Mouse (Mus musculus): ENCODE data around the gene Ccsap. TPM values are rescaled to one million over a fixed set of nuclear protein-coding genes. Genes with fewer than 3 reads are reported as not detected.

Ccsap gene
- polyA plus RNA-seq, 1 experiment from 2014 or later, result 3.8 TPM

DNA sequence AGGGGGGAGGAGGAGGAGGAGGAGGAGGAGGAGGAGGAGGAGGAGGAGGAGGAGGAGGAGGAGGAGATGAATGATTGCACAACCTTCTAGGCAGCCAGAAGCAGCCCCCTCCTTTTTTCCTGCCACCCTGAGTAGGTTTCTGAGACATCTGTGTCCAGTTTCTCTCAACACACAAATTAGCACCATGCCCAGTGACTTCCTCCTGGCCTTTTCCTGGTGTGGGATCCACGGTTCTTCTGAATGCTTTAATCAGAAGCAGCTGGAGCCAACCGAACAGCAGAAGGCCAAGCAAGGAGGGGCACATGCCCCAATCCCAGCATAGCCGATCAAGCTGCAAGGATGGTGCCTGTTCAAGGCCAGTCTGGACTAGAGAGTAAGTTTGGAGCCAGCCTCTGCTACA is 60.1 kb downstream of the Ccsap start:
- no peaks in the 10 kb centered on the region for H3K36me3 ChIP-seq (ENCODE audit: control insufficient read depth, insufficient read depth, low read length)
- no peak overlapping the region for H3K9ac ChIP-seq (ENCODE audit: low read depth, low read length)
- H3K27me3 ChIP-seq (ENCODE audit: control insufficient read depth, insufficient read depth, low read depth, low read length), result no peaks in the 10 kb centered on the region
- no peak overlapping the region for H3K27ac ChIP-seq (ENCODE audit: low read length)
- no peak for ATAC-seq
- H3K4me1 ChIP-seq (ENCODE audit: control insufficient read depth, insufficient read depth, low read length), result no peaks in the 10 kb centered on the region; the same call in 1 of the 2 replicates
- no peak overlapping the region for H3K4me3 ChIP-seq (ENCODE audit: low read depth, low read length)
- H3K9me3 ChIP-seq (replicated peaks; ENCODE audit: control insufficient read depth, low read length, poor library complexity, severe bottlenecking), result no peaks in the 10 kb centered on the region
- 65% methylated on average over 3 of the region's 3 CpGs for WGBS
- H3K4me2 ChIP-seq (ENCODE audit: low read length), result no peak overlapping the region

DNA sequence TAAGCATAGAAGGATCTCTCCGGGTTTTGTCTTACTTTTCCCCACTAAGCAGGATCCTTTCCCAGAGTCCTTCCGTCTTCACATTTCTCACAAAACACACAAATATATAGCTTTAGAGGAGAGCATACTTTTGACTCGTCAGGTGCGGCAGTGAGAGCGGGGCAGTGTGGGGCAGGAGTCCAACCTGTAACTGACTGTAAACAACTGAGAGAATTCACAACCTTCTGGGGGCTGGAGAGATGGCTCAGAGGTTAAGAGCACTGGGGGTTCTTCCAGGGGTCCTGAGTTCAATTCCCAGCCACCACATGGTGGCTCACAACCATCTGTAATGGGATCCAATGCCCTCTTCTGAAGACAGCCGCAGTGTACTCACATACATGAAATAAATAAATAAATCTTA is 60.6 kb downstream of the Ccsap start:
- Histone ChIP-seq H3K27me3 (ENCODE audit: control insufficient read depth, insufficient read depth, low read depth, low read length) (no peaks in the 10 kb centered on the region), H3K4me2 (ENCODE audit: low read length) (no peak overlapping the region), H3K4me1 (ENCODE audit: control insufficient read depth, insufficient read depth, low read length) (no peaks in the 10 kb centered on the region), H3K9me3 (replicated peaks; ENCODE audit: control insufficient read depth, low read length, poor library complexity, severe bottlenecking) (no peaks in the 10 kb centered on the region), H3K27ac (ENCODE audit: low read length) (no peak overlapping the region), H3K36me3 (ENCODE audit: control insufficient read depth, insufficient read depth, low read length) (no peaks in the 10 kb centered on the region), H3K9ac (ENCODE audit: low read depth, low read length) (no peak overlapping the region), H3K4me3 (ENCODE audit: low read depth, low read length) (no peak overlapping the region)
- 83% methylated on average over 6 of the region's 6 CpGs for WGBS
- no peak for ATAC-seq

DNA sequence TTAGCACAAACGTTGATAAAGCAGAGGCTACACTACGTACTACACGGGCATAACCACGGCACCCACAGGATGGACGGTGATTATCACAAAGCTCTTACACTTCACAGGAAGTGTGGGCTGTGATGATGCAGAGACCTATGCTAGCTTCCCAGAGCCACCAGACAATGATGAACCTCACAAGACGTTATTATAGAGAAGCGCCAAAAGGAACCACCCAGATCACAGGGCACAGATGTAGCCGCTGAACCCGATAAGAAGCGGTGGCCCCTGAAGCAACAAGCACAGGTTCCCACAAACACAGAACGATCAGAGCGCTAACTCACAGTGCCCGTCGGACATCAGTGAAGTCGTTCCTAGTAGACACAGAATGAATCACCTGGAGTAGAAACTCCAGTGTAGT is 62.1 kb downstream of the Ccsap start:
- no peaks in the 10 kb centered on the region for H3K9me3 ChIP-seq (replicated peaks; ENCODE audit: control insufficient read depth, low read length, poor library complexity, severe bottlenecking)
- no peaks in the 10 kb centered on the region for H3K4me1 ChIP-seq (ENCODE audit: control insufficient read depth, insufficient read depth, low read length)
- H3K36me3 ChIP-seq (ENCODE audit: control insufficient read depth, insufficient read depth, low read length), result no peaks in the 10 kb centered on the region
- no peak overlapping the region for H3K4me3 ChIP-seq (ENCODE audit: low read depth, low read length)
- H3K27ac ChIP-seq (ENCODE audit: low read length), result no peak overlapping the region
- no peak overlapping the region for H3K9ac ChIP-seq (ENCODE audit: low read depth, low read length)
- H3K4me2 ChIP-seq (ENCODE audit: low read length), result no peak overlapping the region
- WGBS, result 92% methylated on average over 15 of the region's 15 CpGs
- no peak for ATAC-seq
- no peaks in the 10 kb centered on the region for H3K27me3 ChIP-seq (ENCODE audit: control insufficient read depth, insufficient read depth, low read depth, low read length)

DNA sequence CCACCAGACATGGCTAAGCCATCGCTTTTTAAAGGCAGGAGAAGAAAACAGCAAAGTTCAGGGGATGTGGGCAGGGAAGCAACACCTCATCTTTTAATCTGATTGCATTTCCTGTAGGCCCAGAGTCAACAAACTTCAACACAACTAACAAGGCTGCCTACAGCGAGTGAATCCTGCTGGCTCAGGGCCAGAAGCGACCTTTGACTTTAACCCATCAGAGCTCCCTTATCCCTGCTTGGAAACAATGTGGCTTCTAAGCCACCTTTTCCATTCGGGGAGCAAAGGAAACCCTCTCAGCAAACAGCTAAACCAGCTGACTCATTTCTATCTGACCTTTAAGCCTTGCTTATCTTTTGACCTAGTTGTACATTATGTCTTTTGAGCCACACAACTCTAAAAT is 63.3 kb downstream of the Ccsap start:
- no peaks in the 10 kb centered on the region for H3K36me3 ChIP-seq (ENCODE audit: control insufficient read depth, insufficient read depth, low read length)
- no peak overlapping the region for H3K4me2 ChIP-seq (ENCODE audit: low read length)
- H3K27ac ChIP-seq (ENCODE audit: low read length), result no peak overlapping the region
- H3K4me3 ChIP-seq (ENCODE audit: low read depth, low read length), result no peak overlapping the region
- WGBS, result 42% methylated on average over 4 of the region's 4 CpGs
- H3K4me1 ChIP-seq (ENCODE audit: control insufficient read depth, insufficient read depth, low read length), result no peaks in the 10 kb centered on the region
- no peaks in the 10 kb centered on the region for H3K27me3 ChIP-seq (ENCODE audit: control insufficient read depth, insufficient read depth, low read depth, low read length)
- no peak for ATAC-seq
- H3K9me3 ChIP-seq (replicated peaks; ENCODE audit: control insufficient read depth, low read length, poor library complexity, severe bottlenecking), result no peaks in the 10 kb centered on the region
- H3K9ac ChIP-seq (ENCODE audit: low read depth, low read length), result no peak overlapping the region

DNA sequence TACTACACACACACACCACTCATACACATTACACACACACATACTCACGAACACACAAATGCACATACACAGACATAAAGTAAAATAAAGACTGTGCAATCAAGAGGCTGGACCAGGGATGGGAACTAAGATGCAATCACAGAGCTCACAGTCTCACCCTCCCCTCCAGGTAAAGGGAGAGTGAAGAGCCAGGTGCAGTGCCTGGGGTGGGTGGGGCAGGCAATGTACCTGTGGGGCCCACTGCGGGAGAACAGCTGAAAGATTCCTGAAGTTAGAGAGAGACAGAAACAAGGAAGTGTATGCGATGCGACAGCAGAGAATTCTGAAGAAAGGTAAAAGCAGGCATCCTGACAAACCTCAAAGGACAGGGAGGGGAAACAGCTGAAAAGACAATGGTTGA is 65.2 kb downstream of the Ccsap start:
- Histone ChIP-seq H3K4me2 (ENCODE audit: low read length) (no peak overlapping the region), H3K9me3 (replicated peaks; ENCODE audit: control insufficient read depth, low read length, poor library complexity, severe bottlenecking) (no peaks in the 10 kb centered on the region), H3K4me3 (ENCODE audit: low read depth, low read length) (no peak overlapping the region), H3K27me3 (ENCODE audit: control insufficient read depth, insufficient read depth, low read depth, low read length) (no peaks in the 10 kb centered on the region), H3K9ac (ENCODE audit: low read depth, low read length) (no peak overlapping the region), H3K4me1 (ENCODE audit: control insufficient read depth, insufficient read depth, low read length) (no peaks in the 10 kb centered on the region; the same call in 1 of the 2 replicates), H3K27ac (ENCODE audit: low read length) (no peak overlapping the region), H3K36me3 (ENCODE audit: control insufficient read depth, insufficient read depth, low read length) (no peaks in the 10 kb centered on the region)
- ATAC-seq, result no peak
- 81% methylated on average over 4 of the region's 4 CpGs for WGBS

DNA sequence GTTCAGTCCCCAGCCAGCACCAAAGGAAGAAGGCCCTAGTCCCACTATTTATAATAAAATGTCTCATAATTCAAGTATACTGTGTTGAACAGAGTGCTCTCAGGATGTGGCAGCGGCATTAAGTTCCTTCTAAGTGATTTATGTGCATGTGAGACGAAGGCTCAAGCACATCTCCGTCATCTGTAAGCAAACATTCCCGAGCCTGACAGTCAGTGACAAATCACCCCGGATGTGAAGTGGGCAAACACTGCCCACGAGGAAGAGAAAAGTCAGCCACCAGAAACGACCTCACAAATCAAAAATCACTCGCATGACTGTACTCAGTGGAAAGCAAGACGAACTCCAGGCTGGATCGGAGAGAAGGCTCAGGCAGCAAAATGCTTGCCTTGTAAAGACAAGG is 66.1 kb downstream of the Ccsap start:
- Histone ChIP-seq H3K27ac (ENCODE audit: low read length) (no peak overlapping the region), H3K9ac (ENCODE audit: low read depth, low read length) (no peak overlapping the region), H3K9me3 (replicated peaks; ENCODE audit: control insufficient read depth, low read length, poor library complexity, severe bottlenecking) (no peaks in the 10 kb centered on the region), H3K4me1 (ENCODE audit: control insufficient read depth, insufficient read depth, low read length) (no peaks in the 10 kb centered on the region; the same call in 1 of the 2 replicates), H3K4me3 (ENCODE audit: low read depth, low read length) (no peak overlapping the region), H3K27me3 (ENCODE audit: control insufficient read depth, insufficient read depth, low read depth, low read length) (no peaks in the 10 kb centered on the region), H3K36me3 (ENCODE audit: control insufficient read depth, insufficient read depth, low read length) (no peaks in the 10 kb centered on the region), H3K4me2 (ENCODE audit: low read length) (no peak overlapping the region)
- 69% methylated on average over 10 of the region's 10 CpGs for WGBS
- ATAC-seq, result no peak

DNA sequence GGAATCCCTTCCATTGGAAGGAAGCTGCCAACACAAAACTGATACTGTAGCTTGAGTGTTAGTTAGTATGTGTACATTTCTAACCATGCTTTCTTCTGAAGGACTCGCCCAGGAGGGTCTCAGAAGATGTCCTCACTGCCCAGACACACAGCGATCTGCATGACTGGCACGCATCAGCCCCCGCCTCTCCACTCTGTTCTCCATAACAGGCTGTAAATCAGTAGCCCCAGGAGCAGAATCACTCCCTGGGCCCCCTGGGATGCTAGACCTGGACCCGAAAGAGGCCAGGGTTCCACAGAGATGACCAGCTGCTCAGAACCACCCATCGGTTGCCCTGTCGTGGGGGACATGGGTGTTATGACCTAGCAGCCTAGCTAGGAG is 68.2 kb downstream of the Ccsap start:
- Histone ChIP-seq H3K4me2 (ENCODE audit: low read length) (no peak overlapping the region), H3K4me3 (ENCODE audit: low read depth, low read length) (no peak overlapping the region), H3K9me3 (replicated peaks; ENCODE audit: control insufficient read depth, low read length, poor library complexity, severe bottlenecking) (no peaks in the 10 kb centered on the region), H3K36me3 (ENCODE audit: control insufficient read depth, insufficient read depth, low read length) (no peaks in the 10 kb centered on the region), H3K27me3 (ENCODE audit: control insufficient read depth, insufficient read depth, low read depth, low read length) (no peaks in the 10 kb centered on the region), H3K4me1 (ENCODE audit: control insufficient read depth, insufficient read depth, low read length) (no peaks in the 10 kb centered on the region; the same call in 1 of the 2 replicates), H3K9ac (ENCODE audit: low read depth, low read length) (no peak overlapping the region), H3K27ac (ENCODE audit: low read length) (no peak overlapping the region)
- ATAC-seq, result no peak
- WGBS, result 62% methylated on average over 7 of the region's 7 CpGs

DNA sequence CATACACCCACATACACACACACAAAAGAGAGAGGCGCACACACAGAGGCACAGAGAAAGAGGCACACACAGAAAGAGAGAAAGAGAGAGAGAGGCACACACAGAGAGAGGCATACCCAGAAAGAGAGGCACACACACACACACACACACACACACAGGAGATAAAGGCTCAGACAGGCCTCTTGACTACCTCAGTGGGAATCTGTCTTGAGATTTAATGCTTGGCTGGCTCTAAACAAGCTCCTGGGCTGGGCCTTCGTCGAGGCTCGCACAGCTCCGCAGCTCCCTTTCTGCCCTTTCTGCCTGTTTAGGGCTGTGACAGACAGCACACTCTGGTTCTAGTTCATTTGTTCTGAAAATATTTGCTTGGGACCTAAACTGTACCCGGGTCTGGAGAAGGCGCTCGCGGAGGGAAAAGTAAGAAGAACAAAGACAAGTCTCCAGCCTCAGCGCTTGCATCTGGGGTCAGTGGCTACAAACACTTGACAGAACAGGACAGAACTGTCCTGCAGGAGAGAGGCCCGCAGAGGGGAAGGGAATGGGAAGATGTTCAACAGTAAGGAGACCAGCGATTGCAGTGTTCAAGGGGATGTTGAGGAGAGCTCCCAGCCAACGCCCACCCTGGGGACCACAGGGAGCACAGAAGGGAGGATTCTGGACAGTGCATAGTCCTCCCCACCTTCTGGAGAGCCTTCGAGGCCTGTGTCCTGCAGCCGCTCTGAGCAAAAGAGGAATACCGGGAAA is 68.7 kb downstream of the Ccsap start:
- Histone ChIP-seq H3K9me3 (replicated peaks; ENCODE audit: control insufficient read depth, low read length, poor library complexity, severe bottlenecking) (no peaks in the 10 kb centered on the region), H3K27me3 (ENCODE audit: control insufficient read depth, insufficient read depth, low read depth, low read length) (no peaks in the 10 kb centered on the region), H3K9ac (ENCODE audit: low read depth, low read length) (no peak overlapping the region), H3K4me3 (ENCODE audit: low read depth, low read length) (no peak overlapping the region), H3K4me2 (ENCODE audit: low read length) (no peak overlapping the region), H3K36me3 (ENCODE audit: control insufficient read depth, insufficient read depth, low read length) (no peaks in the 10 kb centered on the region), H3K4me1 (ENCODE audit: control insufficient read depth, insufficient read depth, low read length) (no peaks in the 10 kb centered on the region; the same call in 1 of the 2 replicates), H3K27ac (ENCODE audit: low read length) (no peak overlapping the region)
- WGBS, result 25% methylated on average over 16 of the region's 16 CpGs
- no peak for ATAC-seq
